29 mouse cellular contexts compared by ENCODE assay signal in genomic region chr2:4645066-4645465, GRCm38 (mm10). TPM values are rescaled to one million over a fixed set of nuclear protein-coding genes. Genes with fewer than 3 reads are reported as not detected.
DNase-seq lines count a peak whose midpoint lies in the region; ATAC-seq and TF ChIP-seq lines count a peak whose summit lies in the region.
"Had no signal": no experiment of that assay in that cellular context is flagged by ENCODE, and none has a peak within 500 bp of the region (broad histone marks: within the 10 kb centered on the region; RNA-seq: fewer than 3 reads in every experiment).

No protein-coding gene starts in this region.

- no peak overlapping the region for H3K4me3 ChIP-seq in kidney, postnatal 0 days (replicated peaks; ENCODE audit: low read depth, low read length)
- H3K4me3 ChIP-seq in kidney, embryonic 14.5 days (ENCODE audit: low read length): no peak overlapping the region
- H3K4me3 ChIP-seq in midbrain, postnatal 0 days (ENCODE audit: low read depth, low read length): no peak overlapping the region
- H3K4me3 ChIP-seq in midbrain, embryonic 14.5 days (replicated peaks; ENCODE audit: low read depth, low read length): no peak overlapping the region
- H3K4me3 ChIP-seq in MEL (ENCODE audit: control insufficient read depth in 1 of 2, insufficient read depth in 1 of 2, low read depth in 2 of 2, low read length in 2 of 2): no peak overlapping the region
- H3K4me3 ChIP-seq: embryonic facial prominence, embryonic 13.5 days; forebrain, embryonic 10.5 days; forebrain, embryonic 15.5 days; left cerebral cortex, adult 2 months; limb, embryonic 12.5 days; midbrain, embryonic 12.5 days; neural tube, embryonic 15.5 days had no signal

- WGBS in kidney, postnatal 0 days: 85% methylated on average over 4 of the region's 4 CpGs
- WGBS in kidney, embryonic 14.5 days: 85% methylated on average over 4 of the region's 4 CpGs
- WGBS in midbrain, postnatal 0 days: 84% methylated on average over 4 of the region's 4 CpGs
- 78% methylated on average over 4 of the region's 4 CpGs for WGBS in midbrain, embryonic 14.5 days

- no peak for ATAC-seq in kidney, postnatal 0 days (replicated peaks; ENCODE audit: low FRiP score, low read depth)
- no peak for ATAC-seq in kidney, embryonic 14.5 days (ENCODE audit: low FRiP score, low TSS enrichment)
- no peak for ATAC-seq in midbrain, postnatal 0 days (ENCODE audit: low FRiP score)
- no peak for ATAC-seq in midbrain, embryonic 14.5 days (ENCODE audit: low FRiP score, low TSS enrichment)
- 0 out of 2 replicates have a peak, but pooled peaks have one; percentile 18 for ATAC-seq in common myeloid progenitor, adult 5-6 weeks (replicated peaks; ENCODE audit: low read depth, poor library complexity, severe bottlenecking)
- ATAC-seq: activated CD4-positive, CD25-positive, alpha-beta regulatory T cell, adult 4 months; CD4-positive, CD25-positive, alpha-beta regulatory T cell, adult 4 months; forebrain, embryonic 15.5 days; hindbrain, postnatal 0 days; intestine, embryonic 16.5 days had no signal

- H3K27ac ChIP-seq in kidney, postnatal 0 days: no peak overlapping the region
- H3K27ac ChIP-seq in kidney, embryonic 14.5 days (ENCODE audit: low read depth, low read length): no peak overlapping the region
- H3K27ac ChIP-seq in midbrain, postnatal 0 days (ENCODE audit: low read depth, low read length): no peak overlapping the region
- no peak overlapping the region for H3K27ac ChIP-seq in midbrain, embryonic 14.5 days (replicated peaks; ENCODE audit: low read depth, low read length)
- no peak overlapping the region for H3K27ac ChIP-seq in MEL (ENCODE audit: control insufficient read depth, low read depth, low read length)
- H3K27ac ChIP-seq: embryonic facial prominence, embryonic 13.5 days; forebrain, embryonic 10.5 days; forebrain, embryonic 15.5 days; hindbrain, postnatal 0 days; left cerebral cortex, adult 2 months; limb, embryonic 12.5 days; midbrain, embryonic 12.5 days; neural tube, embryonic 15.5 days had no signal

- TF ChIP-seq RAD21 in MEL (IDR thresholded peaks at IDR 0.05; ENCODE audit: low read depth, low read length): no peak

- peaks cover 39% of the 10 kb centered on the region for H3K36me3 ChIP-seq in kidney, postnatal 0 days (ENCODE audit: insufficient read depth, low read length)
- peaks cover 48% of the 10 kb centered on the region for H3K36me3 ChIP-seq in kidney, embryonic 14.5 days (ENCODE audit: control insufficient read depth, insufficient read depth, low read length)
- H3K36me3 ChIP-seq in midbrain, postnatal 0 days (ENCODE audit: insufficient read depth, low read length): peaks cover 26% of the 10 kb centered on the region
- peaks cover 55% of the 10 kb centered on the region for H3K36me3 ChIP-seq in midbrain, embryonic 14.5 days (ENCODE audit: control insufficient read depth, insufficient read depth, low read length)
- H3K36me3 ChIP-seq in MEL (ENCODE audit: control insufficient read depth in 1 of 2, insufficient read depth in 2 of 2, low read length in 2 of 2): peaks cover 13 to 21% of the 10 kb centered on the region in 2 experiments

- no peak overlapping the region for H3K9ac ChIP-seq in kidney, postnatal 0 days (ENCODE audit: low read depth, low read length)
- H3K9ac ChIP-seq in kidney, embryonic 14.5 days (ENCODE audit: low read depth, low read length): no peak overlapping the region
- no peak overlapping the region for H3K9ac ChIP-seq in midbrain, postnatal 0 days (replicated peaks; ENCODE audit: low read length, poor library complexity, severe bottlenecking)
- no peak overlapping the region for H3K9ac ChIP-seq in midbrain, embryonic 14.5 days (replicated peaks; ENCODE audit: low read length)
- no peak overlapping the region for H3K9ac ChIP-seq in MEL (ENCODE audit: control insufficient read depth, low read depth, low read length, poor library complexity, severe bottlenecking)
- H3K9ac ChIP-seq: embryonic facial prominence, embryonic 13.5 days; forebrain, embryonic 15.5 days; limb, embryonic 12.5 days; midbrain, embryonic 12.5 days; neural tube, embryonic 15.5 days had no signal

- peaks cover 15% of the 10 kb centered on the region for H3K79me2 ChIP-seq in MEL (ENCODE audit: control insufficient read depth, insufficient read depth, low read length, poor library complexity)

- H3K4me1 ChIP-seq in kidney, postnatal 0 days (replicated peaks; ENCODE audit: insufficient read depth, low read length): no peaks in the 10 kb centered on the region
- no peaks in the 10 kb centered on the region for H3K4me1 ChIP-seq in kidney, embryonic 14.5 days (ENCODE audit: control insufficient read depth, insufficient read depth, low read length)
- H3K4me1 ChIP-seq in midbrain, postnatal 0 days (ENCODE audit: insufficient read depth, low read length): no peaks in the 10 kb centered on the region; the same call in 1 of the 2 replicates
- no peaks in the 10 kb centered on the region for H3K4me1 ChIP-seq in midbrain, embryonic 14.5 days (ENCODE audit: control insufficient read depth, insufficient read depth, low read length)
- H3K4me1 ChIP-seq in MEL (ENCODE audit: control insufficient read depth in 1 of 2, insufficient read depth in 2 of 2, low read length in 2 of 2): peaks cover 3 to 8% of the 10 kb centered on the region in 2 experiments; a peak in 3 of 4 replicates

- no peak for TF ChIP-seq EP300 in MEL (IDR thresholded peaks at IDR 0.05; ENCODE audit: low read depth in 1 of 2, low read length in 2 of 2)

- 0 out of 2 replicates have a peak, but pooled peaks have one; percentile 2 for TF ChIP-seq CTCF in kidney, postnatal 0 days (IDR thresholded peaks at IDR 0.05; ENCODE audit: low read depth)
- TF ChIP-seq CTCF in midbrain, postnatal 0 days (IDR thresholded peaks at IDR 0.05): peak; percentile 21; the same call in 1 of the 2 replicates
- TF ChIP-seq CTCF in MEL (IDR thresholded peaks at IDR 0.05 in 2 of 3, conservative IDR thresholded peaks at IDR 0.05 in 1 of 3; ENCODE audit: control insufficient read depth in 1 of 3, insufficient read depth in 1 of 3, low read depth in 2 of 3, low read length in 3 of 3, poor library complexity in 1 of 3, severe bottlenecking in 1 of 3): peak in 2 of 3 experiments; percentile 4 to 13; a peak in 2 of 6 replicates

- H3K27me3 ChIP-seq in kidney, postnatal 0 days (ENCODE audit: insufficient read depth, low read length): no peaks in the 10 kb centered on the region
- H3K27me3 ChIP-seq in kidney, embryonic 14.5 days (ENCODE audit: control insufficient read depth, insufficient read depth, low read length): no peaks in the 10 kb centered on the region
- H3K27me3 ChIP-seq in midbrain, postnatal 0 days (ENCODE audit: insufficient read depth, low read length): no peaks in the 10 kb centered on the region
- H3K27me3 ChIP-seq in midbrain, embryonic 14.5 days (ENCODE audit: control insufficient read depth, insufficient read depth, low read length): no peaks in the 10 kb centered on the region
- H3K27me3 ChIP-seq in MEL (ENCODE audit: control insufficient read depth in 1 of 2, insufficient read depth in 2 of 2, low read length in 2 of 2): no peaks in the 10 kb centered on the region
- H3K27me3 ChIP-seq: embryonic facial prominence, embryonic 13.5 days; forebrain, embryonic 15.5 days; limb, embryonic 12.5 days; midbrain, embryonic 12.5 days; neural tube, embryonic 15.5 days had no signal

- TF ChIP-seq POLR2A in MEL (IDR thresholded peaks at IDR 0.05; ENCODE audit: control insufficient read depth in 1 of 2, insufficient read depth in 1 of 2, low read depth in 1 of 2, low read length in 2 of 2, poor library complexity in 1 of 2): no peak

- no peak overlapping the region for H3K4me2 ChIP-seq in kidney, postnatal 0 days (ENCODE audit: low read length)
- no peak overlapping the region for H3K4me2 ChIP-seq in kidney, embryonic 14.5 days (replicated peaks; ENCODE audit: low read depth, low read length)
- no peak overlapping the region for H3K4me2 ChIP-seq in midbrain, postnatal 0 days (ENCODE audit: low read depth, low read length, poor library complexity, severe bottlenecking)
- H3K4me2 ChIP-seq in midbrain, embryonic 14.5 days (ENCODE audit: low read length): no peak overlapping the region
- H3K4me2 ChIP-seq: embryonic facial prominence, embryonic 13.5 days; forebrain, embryonic 15.5 days; limb, embryonic 12.5 days; liver, embryonic 11.5 days; midbrain, embryonic 12.5 days; neural tube, embryonic 15.5 days had no signal

- H3K9me3 ChIP-seq in kidney, postnatal 0 days (replicated peaks; ENCODE audit: low read length): no peaks in the 10 kb centered on the region
- no peaks in the 10 kb centered on the region for H3K9me3 ChIP-seq in kidney, embryonic 14.5 days (ENCODE audit: control insufficient read depth, low read length)
- no peaks in the 10 kb centered on the region for H3K9me3 ChIP-seq in midbrain, postnatal 0 days (ENCODE audit: low read length)
- H3K9me3 ChIP-seq in midbrain, embryonic 14.5 days (ENCODE audit: control insufficient read depth, low read length): no peaks in the 10 kb centered on the region
- no peaks in the 10 kb centered on the region for H3K9me3 ChIP-seq in MEL (replicated peaks; ENCODE audit: insufficient read depth, low read length)
- H3K9me3 ChIP-seq: embryonic facial prominence, embryonic 13.5 days; forebrain, embryonic 10.5 days; forebrain, embryonic 15.5 days; G1E; limb, embryonic 12.5 days; midbrain, embryonic 12.5 days; neural tube, embryonic 15.5 days had no signal

- DNase-seq in kidney, postnatal 0 days (ENCODE audit: low spot score): no peak
- no peak for DNase-seq in midbrain, postnatal 0 days (ENCODE audit: low spot score)
- DNase-seq in midbrain, embryonic 14.5 days: no peak
- no peak for DNase-seq in MEL (ENCODE audit: low read depth, low spot score)
- DNase-seq in thymus, adult 18-20 months: no peak
- no peak for DNase-seq in lung, postnatal 36 days
- DNase-seq: adrenal gland, postnatal 10 days; cerebellum, adult 8-10 months; heart, postnatal 14 days; kidney, adult 9 months; kidney, postnatal 25 days; lung, adult 2 months; right cerebral cortex, adult 18-20 months; thymus, postnatal 4 days had no signal

TF ChIP-seq in MEL, 35 proteins besides CTCF, POLR2A, EP300 and RAD21 (continues in another document):
- no peak for TF ChIP-seq UBTF (IDR thresholded peaks at IDR 0.05; ENCODE audit: borderline replicate concordance, insufficient read depth, low read depth, low read length)
- no peak for TF ChIP-seq CHD1 (IDR thresholded peaks at IDR 0.05; ENCODE audit: low read depth, low read length)
- TF ChIP-seq ZMIZ1 (IDR thresholded peaks at IDR 0.05; ENCODE audit: low read depth, low read length): no peak

RNA-seq across cellular contexts. Expression of gene Prpf18, which starts 6.8 kb away (rescaled TPM):
- 24.3 and 28.2 TPM in 2 replicates for polyA plus RNA-seq in kidney, postnatal 0 days (2015; fragmentation: Nextera tagmentation; extraction: Ambion mirVana)
- polyA plus RNA-seq in kidney, embryonic 14.5 days (2014; fragmentation: Nextera tagmentation; extraction: Ambion mirVana): 20.4 and 38.8 TPM in 2 replicates
- total RNA-seq in midbrain, postnatal 0 days (2014; rRNA removed): 28.2 and 35.8 TPM in 2 replicates
- 28.6 and 29.2 TPM in 2 replicates for polyA plus RNA-seq in midbrain, postnatal 0 days (2015; fragmentation: Nextera tagmentation; extraction: Ambion mirVana)
- 41.0 and 49.1 TPM in 2 replicates for polyA plus RNA-seq in midbrain, embryonic 14.5 days (2014; fragmentation: Nextera tagmentation; extraction: Ambion mirVana)
- total RNA-seq in MEL (2012; rRNA removed): 29.2 and 31.2 TPM in 2 replicates
- polyA plus RNA-seq in MEL (2012; ENCODE audit: insufficient read depth in 1 of 2, insufficient read length in 2 of 2, low read depth in 1 of 2, low replicate concordance in 2 of 2, missing spikeins in 1 of 2): 10 to 100 TPM in 1 of 2 experiments, not detected in 1; 26.3 TPM
- total RNA-seq in common myeloid progenitor, adult 5-6 weeks (2017): 72.1 and 101 TPM in 2 replicates
